Mouse (Mus musculus) hindbrain, embryonic 15.5 days (tissue): Measurements from ENCODE around the gene Mctp1. TPM values are rescaled to one million over a fixed set of nuclear protein-coding genes. Genes with fewer than 3 reads are reported as not detected.

Source experiments
- ATAC-seq: fragments of 200-750 bp; cut with Nextera tagmentation; 2 replicates; pipeline ENCODE4 v1.8.0; 2017; ENCODE audit warnings: low read depth, moderate number of reproducible peaks, moderate TSS enrichment; ENCODE audit not compliant: low FRiP score
- H3K27ac ChIP-seq: fragments of 300-500 bp; sonication (generic); replicated peaks from 2 replicates; pipeline ENCODE4 v1.5.1; 2015; ENCODE audit warnings: mild to moderate bottlenecking, inconsistent platforms
- H3K27me3 ChIP-seq: fragments of 300-500 bp; sonication (generic); 2 replicates; pipeline ENCODE4 v1.6.1; 2015; ENCODE audit warnings: control low read depth, inconsistent platforms
- H3K36me3 ChIP-seq: fragments of 300-500 bp; sonication (generic); 2 replicates; pipeline ENCODE4 v1.6.1; 2015; ENCODE audit warnings: control low read depth, inconsistent platforms
- H3K4me1 ChIP-seq: fragments of 300-500 bp; sonication (generic); replicated peaks from 2 replicates; pipeline ENCODE4 v1.6.1; 2015; ENCODE audit warnings: control low read depth, inconsistent platforms
- H3K4me2 ChIP-seq: fragments of 300-500 bp; sonication (generic); 2 replicates; pipeline ENCODE4 v1.6.1; 2015; ENCODE audit warnings: moderate library complexity, mild to moderate bottlenecking, inconsistent platforms
- H3K4me3 ChIP-seq: fragments of 300-500 bp; sonication (generic); 2 replicates; pipeline ENCODE4 v1.5.1; 2015; ENCODE audit warnings: mild to moderate bottlenecking, inconsistent platforms
- H3K9ac ChIP-seq: fragments of 300-500 bp; sonication (generic); 2 replicates; pipeline ENCODE4 v1.6.1; 2015; ENCODE audit warnings: inconsistent platforms
- H3K9me3 ChIP-seq: fragments of 300-500 bp; sonication (generic); 2 replicates; pipeline ENCODE4 v1.6.1; 2016; ENCODE audit warnings: control low read depth, inconsistent platforms
- WGBS: fragments of 180-500 bp; shearing (Covaris S2); methylation state at CpG from one replicate; pipeline ENCODE4 v1.1.7; 2015; 5-methylcytosine and 5-hydroxymethylcytosine counted together
- polyA plus RNA-seq: library from polyadenylated mRNA; unstranded; fragments of >200 nt; fragmentation: Nextera tagmentation; extraction: Ambion mirVana; gene quantifications from 2 replicates; pipeline ENCODE4 v1.2.1, GENCODE M21; 2015

Gene Mctp1
- polyA plus RNA-seq, 1 experiment from 2014 or later, result 3.9 TPM

DNA sequence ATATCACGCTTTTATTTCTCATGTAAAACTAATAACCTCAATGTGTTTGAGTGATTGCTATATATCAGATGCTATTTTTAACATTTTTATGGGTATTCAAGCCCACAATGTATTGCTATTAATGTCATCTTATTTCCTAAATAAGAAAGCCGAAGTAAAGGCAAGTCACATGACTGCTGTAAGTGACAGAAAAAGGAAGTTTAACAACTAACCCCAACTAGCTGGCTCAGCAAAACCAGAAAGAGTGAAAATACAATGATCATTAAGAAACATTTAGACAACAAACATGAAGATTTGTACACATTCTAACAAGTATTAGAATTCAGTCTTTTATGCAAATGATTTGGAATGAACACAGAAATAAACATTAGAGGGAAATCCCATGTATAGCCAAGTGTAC, 253.9 kb downstream of the Mctp1 start:
- 80% methylated on average over 2 of the region's 2 CpGs for WGBS
- no peak overlapping the region for H3K27ac ChIP-seq

GRCm38 (mm10) chr13:76659523-76659922, 275.2 kb downstream of the Mctp1 start:
- no peak overlapping the region for H3K9ac ChIP-seq
- no peak overlapping the region for H3K4me2 ChIP-seq
- ATAC-seq, result no peak
- H3K27me3 ChIP-seq, result no peaks in the 10 kb centered on the region
- no peak overlapping the region for H3K27ac ChIP-seq
- H3K9me3 ChIP-seq, result no peaks in the 10 kb centered on the region
- H3K4me3 ChIP-seq, result no peak overlapping the region
- no peaks in the 10 kb centered on the region for H3K4me1 ChIP-seq
- H3K36me3 ChIP-seq, result no peaks in the 10 kb centered on the region

More for the DNA sequence above, 253.9 kb downstream of the Mctp1 start:
- H3K36me3 ChIP-seq, result no peaks in the 10 kb centered on the region
- no peak overlapping the region for H3K4me3 ChIP-seq
- no peaks in the 10 kb centered on the region for H3K9me3 ChIP-seq
- H3K4me2 ChIP-seq, result no peak overlapping the region
- no peak for ATAC-seq
- no peak overlapping the region for H3K9ac ChIP-seq
- H3K27me3 ChIP-seq, result no peaks in the 10 kb centered on the region
- no peaks in the 10 kb centered on the region for H3K4me1 ChIP-seq

DNA sequence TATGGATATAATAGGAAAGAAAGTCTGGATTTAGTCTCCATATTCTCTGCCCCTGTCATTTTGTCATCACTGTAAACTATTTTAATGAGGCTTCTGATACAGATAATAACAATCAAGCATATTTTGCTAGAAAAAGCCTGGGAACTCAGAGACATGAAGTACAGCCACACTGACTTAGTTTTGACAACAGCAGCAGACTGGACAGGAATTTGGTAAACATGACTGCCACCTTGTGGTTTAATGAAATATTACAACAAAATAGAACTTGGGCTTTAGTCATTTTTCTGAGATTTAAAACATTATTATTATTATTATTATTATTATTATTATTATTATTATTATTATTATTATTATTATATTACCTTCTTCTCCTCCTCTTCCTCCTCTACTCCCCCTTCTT, 297.0 kb downstream of the Mctp1 start:
- H3K27me3 ChIP-seq, result no peaks in the 10 kb centered on the region
- no peaks in the 10 kb centered on the region for H3K4me1 ChIP-seq

DNA sequence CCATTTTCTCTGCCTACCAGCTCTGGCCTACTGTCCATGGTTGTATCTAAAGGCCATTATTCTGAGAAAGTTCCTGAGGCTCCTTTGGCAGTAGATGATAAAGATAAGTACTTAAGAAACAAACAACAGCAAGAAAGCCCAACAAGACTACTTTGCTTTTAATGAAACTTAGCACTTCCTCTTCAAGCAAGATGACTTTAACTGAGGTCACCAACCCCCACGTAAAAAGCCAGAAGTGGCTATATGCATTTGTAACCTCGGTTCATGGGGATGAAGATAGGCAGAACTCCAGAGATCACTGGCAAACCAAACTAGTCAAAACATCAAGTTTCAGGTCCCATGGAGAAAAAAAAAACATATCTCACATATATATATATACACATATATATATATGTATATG, 305.0 kb downstream of the Mctp1 start:
- WGBS, result 89% methylated on average over 2 of the region's 2 CpGs
- H3K27ac ChIP-seq, result no peak overlapping the region
- no peaks in the 10 kb centered on the region for H3K9me3 ChIP-seq
- no peaks in the 10 kb centered on the region for H3K4me1 ChIP-seq
- H3K36me3 ChIP-seq, result no peaks in the 10 kb centered on the region
- ATAC-seq, result no peak
- H3K4me2 ChIP-seq, result no peak overlapping the region
- no peaks in the 10 kb centered on the region for H3K27me3 ChIP-seq
- H3K4me3 ChIP-seq, result no peak overlapping the region
- H3K9ac ChIP-seq, result no peak overlapping the region

More for the DNA sequence above, 297.0 kb downstream of the Mctp1 start:
- ATAC-seq, result no peak
- no peaks in the 10 kb centered on the region for H3K9me3 ChIP-seq
- no peaks in the 10 kb centered on the region for H3K36me3 ChIP-seq
- H3K4me2 ChIP-seq, result no peak overlapping the region
- H3K27ac ChIP-seq, result no peak overlapping the region
- no peak overlapping the region for H3K9ac ChIP-seq
- H3K4me3 ChIP-seq, result no peak overlapping the region

GRCm38 (mm10) chr13:76690143-76690542, 305.8 kb downstream of the Mctp1 start:
- H3K4me1 ChIP-seq, result no peaks in the 10 kb centered on the region
- no peak overlapping the region for H3K9ac ChIP-seq
- H3K9me3 ChIP-seq, result no peaks in the 10 kb centered on the region
- no peaks in the 10 kb centered on the region for H3K36me3 ChIP-seq
- no peaks in the 10 kb centered on the region for H3K27me3 ChIP-seq
- no peak overlapping the region for H3K4me3 ChIP-seq
- no peak overlapping the region for H3K4me2 ChIP-seq
- ATAC-seq, result no peak
- H3K27ac ChIP-seq, result no peak overlapping the region

GRCm38 (mm10) chr13:76690697-76691096, 306.4 kb downstream of the Mctp1 start:
- WGBS, result 89% methylated on average over 1 of the region's 1 CpGs
- Histone ChIP-seq H3K4me3 (no peak overlapping the region), H3K9me3 (no peaks in the 10 kb centered on the region), H3K9ac (no peak overlapping the region), H3K4me1 (no peaks in the 10 kb centered on the region), H3K36me3 (no peaks in the 10 kb centered on the region), H3K27ac (no peak overlapping the region), H3K4me2 (no peak overlapping the region), H3K27me3 (no peaks in the 10 kb centered on the region)
- no peak for ATAC-seq

- H3K36me3 ChIP-seq, result no peaks in the 10 kb centered on the region
- no peak overlapping the region for H3K4me2 ChIP-seq
- no peak overlapping the region for H3K9ac ChIP-seq
- no peaks in the 10 kb centered on the region for H3K27me3 ChIP-seq
- H3K4me3 ChIP-seq, result no peak overlapping the region
- H3K9me3 ChIP-seq, result no peaks in the 10 kb centered on the region
- no peak for ATAC-seq
- no peaks in the 10 kb centered on the region for H3K4me1 ChIP-seq
- no peak overlapping the region for H3K27ac ChIP-seq
Observed at GRCm38 (mm10) chr13:76734013-76734412, 349.7 kb downstream of the Mctp1 start.

DNA sequence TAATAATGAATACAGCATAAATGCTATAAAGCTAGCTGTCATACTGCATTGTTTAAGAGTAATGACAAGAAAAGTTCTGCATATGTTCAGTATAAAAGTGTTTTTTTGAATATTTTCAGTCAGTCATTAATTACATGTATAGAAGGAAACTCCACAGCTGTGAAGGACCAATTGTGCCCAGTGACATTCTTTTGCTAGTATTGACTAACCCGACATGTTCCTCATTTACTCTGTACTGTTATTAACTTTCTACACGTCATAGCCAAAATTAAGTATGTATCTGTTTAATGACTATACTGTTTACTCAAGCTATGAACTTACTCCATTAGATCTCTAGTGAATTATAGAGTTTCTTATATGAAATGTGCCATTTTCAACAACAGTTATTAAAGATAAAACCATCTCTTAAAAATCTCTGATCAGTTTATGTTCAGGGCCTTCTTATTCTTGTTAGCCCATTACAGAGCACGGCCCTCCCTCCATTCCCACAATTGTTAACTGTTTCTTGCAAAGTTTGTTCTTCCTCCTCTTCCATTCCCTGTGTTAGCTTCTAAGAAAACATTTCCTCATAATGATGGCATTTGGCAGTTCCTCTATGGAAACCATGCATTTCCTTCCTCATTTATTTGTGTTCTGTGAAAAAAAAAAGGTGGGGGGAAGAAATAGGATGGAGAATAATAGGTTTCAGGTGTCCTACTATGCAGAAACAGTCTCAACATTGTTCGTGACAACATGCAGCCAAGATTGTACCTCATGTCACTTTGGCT, 366.5 kb downstream of the Mctp1 start:
- Histone ChIP-seq H3K4me2 (no peak overlapping the region), H3K27me3 (no peaks in the 10 kb centered on the region), H3K4me3 (no peak overlapping the region), H3K4me1 (no peaks in the 10 kb centered on the region), H3K9ac (no peak overlapping the region), H3K27ac (no peak overlapping the region), H3K36me3 (no peaks in the 10 kb centered on the region), H3K9me3 (no peaks in the 10 kb centered on the region)
- ATAC-seq, result no peak
- 83% methylated on average over 4 of the region's 4 CpGs for WGBS

DNA sequence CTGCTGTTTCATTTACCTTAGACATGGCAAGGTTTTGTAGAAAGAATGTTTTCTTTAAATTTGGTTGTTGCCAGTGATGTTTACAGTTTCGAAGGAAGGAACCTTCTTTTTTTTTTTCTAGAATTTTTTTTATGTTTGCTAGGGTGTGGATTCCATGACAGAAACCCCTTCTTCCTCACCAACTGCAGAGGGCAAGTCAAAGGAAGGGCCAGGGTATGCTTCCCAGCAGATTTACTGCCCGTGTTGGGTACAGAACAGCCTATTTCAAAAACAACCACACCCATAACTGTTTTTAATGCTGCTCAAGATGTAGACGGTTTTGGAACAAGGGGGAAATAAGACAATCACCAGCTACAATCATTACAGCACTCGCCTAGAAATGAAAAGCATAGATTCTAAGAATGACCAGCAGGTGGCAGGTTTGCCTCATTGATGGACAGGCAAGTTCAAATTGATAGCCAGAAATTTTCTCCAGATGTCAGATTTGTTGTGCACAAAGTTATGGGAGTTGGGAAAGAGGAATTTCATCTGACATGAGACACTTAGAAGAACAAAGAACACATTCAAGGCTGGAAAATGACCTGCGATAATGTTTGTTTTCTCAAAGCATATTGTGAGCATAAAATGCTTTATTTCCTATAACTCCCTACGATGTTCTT, 375.6 kb downstream of the Mctp1 start:
- no peak for ATAC-seq
- Histone ChIP-seq H3K4me2 (no peak overlapping the region), H3K27me3 (no peaks in the 10 kb centered on the region), H3K9me3 (no peaks in the 10 kb centered on the region), H3K36me3 (no peaks in the 10 kb centered on the region), H3K27ac (no peak overlapping the region), H3K4me1 (no peaks in the 10 kb centered on the region), H3K4me3 (no peak overlapping the region), H3K9ac (no peak overlapping the region)
- WGBS, result 26% methylated on average over 6 of the region's 6 CpGs

- ATAC-seq, result peak; percentile 62
- peaks cover 5% of the 10 kb centered on the region; the same call in 1 of the 2 replicates for H3K4me1 ChIP-seq
- H3K27me3 ChIP-seq, result no peaks in the 10 kb centered on the region
- H3K36me3 ChIP-seq, result no peaks in the 10 kb centered on the region
- no peak overlapping the region for H3K4me2 ChIP-seq
- H3K27ac ChIP-seq, result no peak overlapping the region
- no peak overlapping the region for H3K9ac ChIP-seq
- no peak overlapping the region for H3K4me3 ChIP-seq
- WGBS, result 78% methylated on average over 1 of the region's 1 CpGs
- no peaks in the 10 kb centered on the region for H3K9me3 ChIP-seq
Observed at GRCm38 (mm10) chr13:76799662-76800061, 415.3 kb downstream of the Mctp1 start.

- H3K27ac ChIP-seq, result no peak overlapping the region
- no peaks in the 10 kb centered on the region for H3K9me3 ChIP-seq
- peaks cover 5% of the 10 kb centered on the region; the same call in 1 of the 2 replicates for H3K4me1 ChIP-seq
- no peak for ATAC-seq
- no peak overlapping the region for H3K4me2 ChIP-seq
- H3K27me3 ChIP-seq, result no peaks in the 10 kb centered on the region
- H3K4me3 ChIP-seq, result no peak overlapping the region
- 75% methylated on average over 6 of the region's 6 CpGs for WGBS
- H3K36me3 ChIP-seq, result no peaks in the 10 kb centered on the region
- H3K9ac ChIP-seq, result no peak overlapping the region
Observed at GRCm38 (mm10) chr13:76801126-76801632, 416.8 kb downstream of the Mctp1 start.

DNA sequence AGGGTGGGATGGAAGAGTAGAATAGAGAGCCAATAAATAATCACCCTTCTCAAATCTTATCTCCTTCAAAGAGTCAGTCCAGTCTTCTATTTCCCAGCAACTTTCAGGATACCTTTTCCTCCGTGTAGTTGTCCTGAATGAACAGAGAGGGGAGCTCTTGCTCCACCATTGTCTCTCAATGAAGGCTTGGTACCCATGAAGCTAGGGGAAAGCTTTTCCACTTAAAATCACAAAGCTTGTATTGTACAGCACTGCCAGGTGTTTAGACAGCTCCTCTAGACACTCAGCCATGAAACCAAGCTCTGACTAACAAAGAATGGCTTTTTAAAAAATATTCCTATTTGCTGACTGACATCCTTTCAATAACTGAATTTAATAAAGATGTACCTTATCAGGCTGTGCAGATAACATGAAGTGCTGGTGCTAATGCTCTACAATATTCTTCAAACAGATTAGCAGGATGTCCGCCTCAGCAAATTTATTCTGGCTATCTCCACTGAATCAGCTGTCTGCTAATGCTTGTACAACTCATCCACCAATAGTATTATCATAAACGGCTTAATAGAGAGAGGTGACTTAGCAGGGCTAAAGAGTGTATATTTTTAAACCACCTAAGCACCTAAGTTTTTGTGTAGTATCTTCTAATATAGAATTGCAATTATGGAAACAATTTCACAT, 417.9 kb downstream of the Mctp1 start:
- Histone ChIP-seq H3K9me3 (no peaks in the 10 kb centered on the region), H3K36me3 (no peaks in the 10 kb centered on the region), H3K27me3 (no peaks in the 10 kb centered on the region), H3K4me2 (no peak overlapping the region), H3K9ac (no peak overlapping the region), H3K27ac (0 out of 2 replicates have a peak overlapping the region, but pooled peaks have one; percentile 50), H3K4me3 (no peak overlapping the region), H3K4me1 (peaks cover 5% of the 10 kb centered on the region; the same call in 1 of the 2 replicates)
- 28% methylated on average over 3 of the region's 3 CpGs for WGBS
- peak; percentile 91 for ATAC-seq
